Mouse (Mus musculus) skeletal muscle tissue, adult 2 months (tissue): Measurements from ENCODE around the gene Eef2k.
A peak's percentile ranks its signal among the peaks of the same experiment; 100 is the strongest.

Source experiments
- DNase-seq: peaks from one replicate; pipeline ENCODE4 v3.0.0-alpha.2; 2012; ENCODE audit warnings: low read depth, low spot score

The Eef2k gene

DNA sequence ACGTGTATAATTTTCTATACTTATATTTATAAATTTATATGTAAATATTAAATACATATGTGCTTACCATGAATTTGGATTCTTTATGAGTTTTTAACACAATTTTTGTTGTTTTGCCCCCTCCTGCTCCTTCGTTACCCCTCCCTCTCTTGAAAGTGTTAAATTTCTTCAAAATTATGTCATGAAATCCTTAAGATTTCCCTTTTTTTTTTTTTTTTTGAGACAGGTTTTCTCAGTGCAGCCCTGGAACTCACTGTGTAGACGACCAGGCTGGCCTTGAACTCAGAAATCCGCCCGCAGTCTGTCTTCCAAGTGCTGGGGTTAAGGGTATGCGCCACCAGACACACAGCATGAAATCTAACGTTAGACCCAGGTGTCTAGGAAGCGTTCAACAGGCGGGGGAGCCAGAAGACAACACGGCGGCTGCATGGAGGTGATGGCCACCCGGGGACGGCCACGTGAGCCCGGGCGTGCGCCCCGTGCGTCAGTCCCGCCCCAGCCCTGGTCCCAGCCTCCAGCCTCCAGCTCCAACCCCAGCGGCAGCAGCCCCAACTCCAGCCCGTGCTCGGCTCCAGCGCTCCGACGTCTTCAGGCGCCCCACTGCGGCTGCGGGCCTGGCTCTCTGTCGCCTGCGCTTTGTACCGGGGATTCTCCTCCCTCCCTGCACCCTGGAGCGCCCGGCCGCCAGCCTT, at the start of gene Eef2k:
Gene Eef2k, plus strand, starts transcription at position 487 of the 692 bp plus-strand sequence.
- peak; percentile 95 for DNase-seq

DNA sequence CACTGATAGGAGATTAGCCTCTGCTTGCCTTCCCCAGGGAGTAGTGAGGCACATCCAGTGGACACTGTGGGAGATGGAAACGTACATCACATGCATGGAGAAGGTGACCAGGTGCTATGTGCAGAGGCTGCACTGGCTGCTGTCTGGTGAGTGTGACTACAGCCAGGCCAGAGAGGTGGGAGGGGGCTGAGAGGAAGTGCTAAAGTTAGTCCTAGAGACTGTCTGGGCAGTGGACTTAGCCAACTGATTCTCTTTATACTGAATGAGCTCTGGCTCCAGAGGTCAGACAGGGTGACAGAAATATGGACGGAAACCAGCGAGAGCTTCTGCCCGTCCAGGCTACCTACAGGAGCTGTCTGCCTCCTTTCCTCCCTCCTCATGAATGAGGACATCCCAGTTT, 47.1 kb upstream of the Eef2k start:
- peak; percentile 25 for DNase-seq

DNA sequence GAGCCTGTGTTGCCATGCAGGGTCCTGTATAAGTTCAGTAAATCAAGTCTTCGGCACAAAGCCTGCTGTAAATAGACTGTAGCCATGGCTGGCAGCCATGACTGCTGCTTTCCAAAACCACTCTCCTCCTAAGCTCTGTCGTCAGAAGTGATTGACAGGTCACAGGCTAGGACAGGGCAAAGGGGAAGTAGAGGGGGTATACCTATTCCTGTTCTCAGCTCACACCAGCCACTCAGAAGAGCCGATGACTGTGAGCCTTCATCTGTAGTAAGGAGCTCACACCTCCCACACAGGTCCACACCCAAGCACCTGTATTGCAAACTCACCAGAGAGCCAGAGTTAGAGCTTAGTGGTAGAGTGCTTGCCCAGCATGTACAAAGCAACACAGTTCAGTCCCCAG, 46.3 kb upstream of the Eef2k start:
- no peak for DNase-seq

GRCm38 (mm10) chr7:120803268-120803667, 39.4 kb upstream of the Eef2k start:
- no peak for DNase-seq

DNA sequence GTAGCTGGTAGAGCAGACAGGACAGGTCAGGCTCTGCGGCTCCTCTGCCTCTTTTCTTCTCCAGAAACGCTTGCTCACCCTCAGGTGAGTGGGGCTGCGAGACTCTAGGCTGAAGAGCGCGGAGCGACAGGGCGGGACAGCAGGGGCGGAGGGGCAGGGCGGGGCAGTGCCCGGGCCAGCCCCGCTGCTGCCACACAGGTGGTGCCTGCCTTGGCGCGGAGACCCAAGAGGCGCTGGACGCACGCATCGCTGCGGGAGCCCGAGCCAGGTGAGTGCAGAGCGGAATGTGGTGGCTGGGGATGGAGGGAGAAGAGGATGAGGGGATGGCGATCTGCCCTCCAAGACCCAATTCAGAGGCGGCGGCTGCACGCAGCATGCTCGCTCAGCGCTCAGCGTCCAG, 32.9 kb upstream of the Eef2k start:
- no peak for DNase-seq

- no peak for DNase-seq
These were observed 30.7 kb upstream of the Eef2k start, which contains the start of gene Gm5737 for GRCm38 (mm10) chr7:120811834-120812415. Gene Gm5737 (plus strand): TSS chr7:120812365.

GRCm38 (mm10) chr7:120817552-120817951, 25.1 kb upstream of the Eef2k start:
- DNase-seq, result no peak

DNA sequence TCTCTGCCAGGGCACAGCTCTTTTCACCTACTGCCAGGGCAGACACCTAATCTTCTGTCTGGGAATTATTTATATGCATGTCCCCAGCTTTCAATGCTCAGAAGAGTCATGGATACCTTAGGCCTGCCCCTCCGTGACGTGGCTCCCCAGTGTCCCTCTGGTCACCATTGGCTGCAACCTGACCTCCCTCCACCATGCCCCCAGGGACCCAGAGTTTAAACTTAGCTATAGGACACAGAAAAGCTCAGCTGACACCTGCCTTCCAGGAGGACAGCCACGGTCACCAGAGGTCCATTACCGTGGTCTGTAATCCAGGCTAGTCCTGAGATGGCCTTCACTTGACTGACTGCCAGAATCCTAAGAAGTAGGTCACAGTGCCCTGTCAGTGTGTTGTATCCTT, 23.2 kb upstream of the Eef2k start:
- DNase-seq, result peak; percentile 95

DNA sequence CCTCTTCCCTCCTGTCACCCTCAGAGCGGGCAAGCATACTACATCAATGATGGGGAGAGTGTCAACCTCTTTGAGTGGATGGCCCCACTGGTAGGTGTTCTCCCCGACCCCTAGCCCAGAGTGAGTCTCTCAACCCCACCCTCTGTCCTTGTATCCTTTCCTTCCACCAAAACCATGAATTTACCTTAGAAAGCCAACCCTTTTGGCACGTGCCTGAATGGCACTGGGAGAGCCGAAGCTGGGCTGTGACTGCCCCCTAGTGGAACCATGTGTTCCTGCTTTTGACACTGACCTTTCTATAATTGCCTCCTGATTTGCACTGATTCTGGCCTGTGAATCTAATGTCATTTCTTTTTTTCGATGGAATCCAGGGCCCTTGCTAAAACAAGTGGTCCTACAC, 19.4 kb upstream of the Eef2k start:
- DNase-seq, result no peak

DNA sequence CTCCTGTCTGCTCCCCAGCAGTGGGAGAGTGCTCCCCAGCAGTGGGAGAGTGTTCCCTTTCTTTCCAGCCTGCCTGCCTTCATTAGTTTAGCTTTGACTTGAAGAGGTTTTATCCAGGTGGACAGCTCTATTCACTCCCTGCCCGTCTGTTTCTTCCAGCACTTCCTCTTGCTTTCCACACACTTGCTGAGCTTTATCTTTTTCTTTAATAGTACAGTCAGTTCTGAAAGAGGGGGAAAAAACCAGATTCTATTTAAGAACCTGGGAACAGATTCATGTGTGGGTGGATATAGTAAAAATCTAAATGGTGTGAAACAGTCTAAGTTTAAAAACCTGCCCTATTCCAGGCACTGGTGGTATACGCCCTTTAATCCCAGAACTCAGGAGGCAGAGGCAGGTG, 17.5 kb upstream of the Eef2k start:
- no peak for DNase-seq

DNA sequence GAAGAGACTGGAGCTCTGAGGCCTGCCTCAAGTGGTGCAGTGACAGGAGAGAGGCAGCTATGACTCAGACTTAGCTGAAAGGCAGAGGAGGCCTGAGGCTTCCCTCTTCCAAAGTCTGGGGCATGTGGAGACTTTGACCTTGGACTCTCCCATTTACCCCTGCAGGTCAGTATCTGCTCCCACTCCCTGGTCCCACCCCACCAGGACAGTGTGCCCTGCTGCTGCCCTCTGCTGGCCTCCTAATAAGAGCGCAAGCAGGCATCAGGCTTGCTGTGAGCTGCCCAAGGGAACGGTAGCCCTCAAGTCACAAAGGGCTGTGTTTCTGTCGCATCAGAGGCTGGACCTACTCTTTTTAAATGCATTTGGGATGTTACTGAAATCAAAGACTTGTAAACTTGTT, 16.2 kb upstream of the Eef2k start:
- no peak for DNase-seq

- DNase-seq, result no peak
These were observed 11.9 kb upstream of the Eef2k start for GRCm38 (mm10) chr7:120830431-120831381.

DNA sequence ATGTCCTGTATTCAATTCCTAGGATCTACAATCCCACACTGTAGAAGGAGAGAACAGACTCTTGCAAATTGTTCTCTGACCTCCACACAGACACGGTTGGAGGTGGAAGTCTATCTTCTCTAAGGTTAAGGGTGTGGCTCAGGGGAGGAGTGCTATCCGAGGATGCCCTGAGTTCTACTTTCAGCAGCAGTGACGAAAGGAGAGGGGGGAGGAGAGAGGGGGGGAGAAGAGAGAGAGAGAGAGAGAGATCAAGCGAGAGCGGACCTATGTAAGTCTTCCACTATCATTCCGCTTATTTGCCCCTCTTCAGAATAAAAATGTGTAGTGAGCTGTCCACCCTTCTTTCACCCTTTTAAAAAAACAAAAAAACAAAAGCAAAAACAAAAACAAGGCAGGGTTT, 8.2 kb upstream of the Eef2k start:
- no peak for DNase-seq

GRCm38 (mm10) chr7:120834863-120835372, 7.7 kb upstream of the Eef2k start:
- DNase-seq, result peak; percentile 86

- peak; percentile 98 for DNase-seq
These were observed 6.9 kb upstream of the Eef2k start for GRCm38 (mm10) chr7:120835449-120836359.

- no peak for DNase-seq
These were observed 6.3 kb upstream of the Eef2k start for GRCm38 (mm10) chr7:120836361-120836760.

DNA sequence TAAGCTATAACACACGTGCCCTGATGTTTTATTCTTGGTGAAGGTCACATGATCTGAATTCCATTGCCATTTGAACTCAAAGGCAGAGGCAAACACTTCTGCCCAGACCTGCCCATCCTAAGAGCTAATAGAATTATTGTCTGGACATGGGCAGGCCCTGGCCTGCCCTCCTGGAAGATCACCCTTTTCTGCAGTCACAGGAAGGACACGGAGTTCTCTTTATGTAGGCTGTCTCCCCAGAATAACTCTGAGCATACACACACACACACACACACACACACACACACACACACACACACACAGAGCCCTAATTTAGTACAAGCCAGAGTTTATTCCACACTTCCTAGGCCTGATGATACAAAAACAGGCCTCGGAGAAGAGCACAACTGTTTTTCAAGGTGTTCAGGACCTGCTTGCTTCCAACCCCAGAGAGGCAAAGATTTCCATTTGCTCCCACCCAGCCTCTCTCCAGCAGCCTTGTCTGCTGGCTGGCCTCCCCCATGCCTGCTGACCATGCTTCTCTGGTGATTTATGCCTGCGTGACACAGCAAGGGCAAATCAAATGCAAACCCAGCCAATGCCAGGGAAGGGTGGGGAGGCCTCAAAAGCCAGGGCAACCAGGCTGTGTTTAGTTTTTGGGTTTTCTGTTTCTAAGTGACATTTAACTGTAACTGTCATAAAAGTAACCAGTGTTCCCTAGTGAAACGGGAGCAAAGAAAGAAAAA, 4.0 kb upstream of the Eef2k start:
- DNase-seq, result peak; percentile 85

DNA sequence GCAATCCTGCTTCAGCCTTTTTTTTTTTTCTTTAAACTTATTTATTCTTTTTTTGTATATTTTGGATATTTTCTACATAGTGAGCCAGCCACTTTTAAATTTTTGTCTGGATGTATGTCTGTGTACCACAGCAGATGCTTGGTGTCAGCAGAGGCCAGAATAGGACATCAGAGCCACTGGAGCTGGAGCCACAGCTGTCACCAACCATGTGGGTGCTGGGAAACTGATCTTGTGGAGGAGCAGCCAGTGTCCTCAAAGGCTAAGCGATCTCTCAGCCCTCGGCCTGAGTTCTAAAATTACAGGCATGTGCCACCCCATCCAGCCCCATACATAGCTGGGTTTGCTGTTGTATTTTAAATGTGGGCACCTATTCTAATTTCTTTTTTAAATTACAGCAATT, 2.8 kb upstream of the Eef2k start:
- peak; percentile 90 for DNase-seq

DNA sequence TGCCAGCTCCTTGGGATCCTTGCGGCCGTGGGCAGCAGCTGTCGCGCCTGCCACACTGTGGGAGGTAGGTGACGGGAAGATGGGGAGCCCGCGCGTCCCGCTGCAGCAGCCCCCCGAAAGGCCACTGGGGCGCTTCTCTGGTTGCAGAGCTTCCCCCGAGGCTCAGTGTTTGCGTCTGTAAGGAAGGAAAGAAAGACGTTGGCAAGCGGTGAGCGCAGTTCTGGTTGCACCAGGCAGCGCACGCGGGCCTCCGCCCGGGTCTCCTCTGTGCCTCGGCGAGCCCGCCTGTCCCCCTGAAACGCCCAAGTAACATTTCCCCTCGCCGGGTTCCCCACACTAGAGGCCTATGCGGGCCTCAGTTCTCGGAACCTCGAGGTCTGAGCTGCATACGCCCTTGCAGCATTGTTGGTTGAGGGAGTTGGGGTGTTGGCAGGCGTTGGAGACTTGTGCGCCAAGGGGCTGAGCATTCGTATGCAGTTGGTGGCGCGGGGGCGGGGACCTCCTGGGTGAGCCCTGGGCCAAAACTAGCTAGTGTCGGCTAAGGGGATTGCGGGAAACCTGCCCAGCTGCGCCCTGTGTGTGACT, 498 bp downstream of the Eef2k start:
- peak; percentile 84 for DNase-seq

DNA sequence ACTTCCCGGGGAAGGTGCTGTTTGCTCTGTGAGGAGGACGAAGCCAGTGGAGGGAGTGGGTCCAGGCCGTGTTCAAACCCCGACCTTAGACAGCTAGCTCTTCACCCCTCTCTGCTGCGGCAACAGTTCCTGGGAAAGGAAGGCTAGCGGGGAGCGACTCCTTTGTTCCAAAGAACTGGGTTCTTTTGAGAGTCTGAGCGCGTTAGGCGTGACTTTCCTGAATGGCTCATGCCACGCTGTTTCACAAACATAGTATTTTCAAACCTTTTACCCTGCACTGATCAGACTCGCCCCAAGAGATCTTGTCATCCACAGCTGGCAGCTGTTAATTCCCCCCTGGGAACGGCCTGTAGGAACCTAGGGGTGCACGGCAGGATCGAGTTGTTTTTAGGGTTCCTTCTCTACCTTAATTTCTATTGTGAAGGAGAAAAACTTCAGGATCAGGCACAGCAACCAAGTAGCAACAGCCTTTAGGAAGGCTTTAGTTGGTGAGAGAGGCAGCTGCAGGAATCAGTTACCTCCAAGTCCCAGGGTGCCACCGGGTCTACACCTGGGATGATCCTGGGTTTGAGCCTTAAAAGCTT, 1.3 kb downstream of the Eef2k start:
- no peak for DNase-seq
